Comparison of ENCODE assay signal across 8 mouse cellular contexts in genomic region chr4:129984421-129985061, GRCm38 (mm10). TPM values are rescaled to one million over a fixed set of nuclear protein-coding genes. Genes with fewer than 3 reads are reported as not detected.
A peak's percentile ranks its signal among the peaks of the same experiment; 100 is the strongest.
DNase-seq lines count a peak whose midpoint lies in the region; ATAC-seq lines count a peak whose summit lies in the region.
"Had no signal": no experiment of that assay in that cellular context is flagged by ENCODE, and none has a peak within 500 bp of the region (broad histone marks: within the 10 kb centered on the region; RNA-seq: fewer than 3 reads in every experiment).

Gene Adgrb2 (plus strand): TSS chr4:129984870.

- no peaks in the 10 kb centered on the region for H3K27me3 ChIP-seq in midbrain, embryonic 14.5 days (ENCODE audit: control insufficient read depth, insufficient read depth, low read length)

- H3K4me2 ChIP-seq in midbrain, embryonic 14.5 days (ENCODE audit: low read length), result peak within 1 kb of the TSS; percentile 86

- peaks cover 66% of the 10 kb centered on the region for H3K4me1 ChIP-seq in midbrain, embryonic 14.5 days (ENCODE audit: control insufficient read depth, insufficient read depth, low read length)

- intact Hi-C loops in heart, postnatal 36 days (cut with DNase I), result loop anchor here (5.0 kb wide), 1 partner anchor 282 kb away; no protein-coding TSS in a partner anchor
- intact Hi-C loops in left cerebral cortex, postnatal 10 days (cut with DNase I), result no loop called here

- peak within 1 kb of the TSS; percentile 87 for H3K27ac ChIP-seq in midbrain, embryonic 14.5 days (replicated peaks; ENCODE audit: low read depth, low read length)

- no peaks in the 10 kb centered on the region for H3K9me3 ChIP-seq in midbrain, embryonic 14.5 days (ENCODE audit: control insufficient read depth, low read length)

- WGBS in midbrain, embryonic 14.5 days, result under 1% methylated on average over 43 of the region's 77 CpGs

- ATAC-seq in midbrain, embryonic 14.5 days (ENCODE audit: low FRiP score, low TSS enrichment), result peak; percentile 53

- H3K36me3 ChIP-seq in midbrain, embryonic 14.5 days (ENCODE audit: control insufficient read depth, insufficient read depth, low read length), result no peaks in the 10 kb centered on the region

- H3K4me3 ChIP-seq in midbrain, embryonic 14.5 days (replicated peaks; ENCODE audit: low read depth, low read length), result peak within 1 kb of the TSS; percentile 76
- H3K4me3 ChIP-seq: erythroblast, embryonic 14.5 days had no signal

- peak within 1 kb of the TSS; percentile 81 for H3K9ac ChIP-seq in midbrain, embryonic 14.5 days (replicated peaks; ENCODE audit: low read length)

- peak; percentile 13 for DNase-seq in thymus, postnatal 0 days (ENCODE audit: low spot score)
- DNase-seq in thymus, postnatal 10 days (ENCODE audit: low spot score in 2 of 2), result no peak
- DNase-seq in cerebellum, postnatal 25 days, result peak; percentile 74 to 79
- DNase-seq in heart, postnatal 36 days, result peak; percentile 28 to 37
- DNase-seq in left cerebral cortex, postnatal 10 days (ENCODE audit: extremely low spot score in 1 of 2, low spot score in 2 of 2), result peak in 1 of 2 experiments; percentile 80
- DNase-seq in midbrain, embryonic 14.5 days, result peak; percentile 86
- DNase-seq in spleen, postnatal 4 days (ENCODE audit: low spot score in 2 of 2), result no peak

RNA-seq across cellular contexts. Expression of gene Adgrb2, which starts in this region (rescaled TPM):
- polyA plus RNA-seq in thymus, postnatal 0 days (2015; fragmentation: Nextera tagmentation; extraction: Ambion mirVana), result 0.17 and 0.36 TPM in 2 replicates
- 1 to 10 TPM; 2.1 to 2.6 TPM for total RNA-seq in heart, postnatal 36 days (2021)
- total RNA-seq in left cerebral cortex, postnatal 10 days (2021), result 100 to 1,000 TPM; 295 to 296 TPM
- polyA plus RNA-seq in midbrain, embryonic 14.5 days (2014; fragmentation: Nextera tagmentation; extraction: Ambion mirVana), result 15.9 and 16.9 TPM in 2 replicates
- polyA plus RNA-seq: erythroblast, embryonic 14.5 days had no signal

Comparison
In these comparisons a context has a peak if more than half of its experiments do, and no peak if none do; other contexts are left out.
1. RNA of gene Adgrb2 (total RNA-seq): 295 to 296 TPM in left cerebral cortex, postnatal 10 days; 2.1 to 2.6 TPM in heart, postnatal 36 days; every median in the first group is over 10 times any median in the second.
2. RNA of gene Adgrb2 (polyA plus RNA-seq): 15.9 to 16.9 TPM in midbrain, embryonic 14.5 days; 0.17 to 0.36 TPM in thymus, postnatal 0 days; every median in the first group is over 10 times any median in the second.
3. Peak in DNase-seq in thymus, postnatal 0 days; RNA of the gene not detected or under 1 TPM.
4. DNase-seq: peak in cerebellum, postnatal 25 days (2 of 2), heart, postnatal 36 days (2 of 2) and midbrain, embryonic 14.5 days (single experiment); none in thymus, postnatal 10 days (0 of 2) and spleen, postnatal 4 days (0 of 2).